ENCODE assay signal across 9 mouse cellular contexts in the genomic region with DNA sequence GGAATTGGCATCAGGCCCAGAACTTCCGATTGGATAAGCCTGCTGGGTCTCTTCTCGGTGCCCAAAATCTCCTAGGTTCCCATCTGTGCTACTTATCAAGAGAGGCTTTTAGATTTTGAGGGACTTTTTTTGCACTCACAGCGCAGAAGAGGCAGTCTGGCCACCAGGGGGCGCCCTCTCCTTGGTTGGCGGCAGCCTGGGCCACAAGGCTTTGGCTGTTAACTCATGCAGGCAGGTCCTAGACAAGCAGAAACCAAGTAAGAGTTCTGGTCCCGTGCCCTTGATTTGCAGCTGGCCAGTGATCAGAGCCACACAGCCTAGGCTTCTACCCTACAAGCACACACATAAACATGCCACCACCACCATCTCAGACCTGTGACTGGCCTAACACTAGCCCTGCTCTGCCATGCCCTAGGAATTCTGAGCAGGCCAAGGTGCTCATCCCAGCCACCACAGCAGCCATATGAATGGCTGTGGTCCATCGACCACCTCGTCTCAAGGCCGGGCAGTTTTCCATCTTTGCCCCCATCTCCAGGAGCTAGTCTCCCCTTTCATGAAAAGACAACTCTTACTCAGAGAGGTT. TPM values are rescaled to one million over a fixed set of nuclear protein-coding genes. Genes with fewer than 3 reads are reported as not detected.
DNase-seq lines count a peak whose midpoint lies in the region; ATAC-seq and TF ChIP-seq lines count a peak whose summit lies in the region.
"Had no signal": no experiment of that assay in that cellular context is flagged by ENCODE, and none has a peak within 500 bp of the region (broad histone marks: within the 10 kb centered on the region; RNA-seq: fewer than 3 reads in every experiment).

No protein-coding gene starts in this region.

- in situ Hi-C loops in Patski (cut with MboI; ENCODE audit: low pct_unique_long_range_greater_than_20kb): loop anchor here (5.0 kb wide), 1 partner anchor 112 kb away; no protein-coding TSS in a partner anchor

- H3K27me3 ChIP-seq in Patski: no peaks in the 10 kb centered on the region

- CTCF ChIA-PET in Patski (lab: Charles Lee): interaction anchor here (0.7 to 2.8 kb wide), 5 partner anchors 32 to 115 kb away, joined by 3 to 8 read pairs (median 4); no protein-coding TSS in a partner anchor

- DNase-seq in Patski (ENCODE audit: low read depth, low spot score): no peak
- DNase-seq in cerebellum, adult 18-20 months: peak; percentile 57 to 72
- DNase-seq in heart, postnatal 4 days: peak; percentile 92
- peak; percentile 79 to 80 for DNase-seq in layer of hippocampus, postnatal 14 days (ENCODE audit: low spot score in 2 of 2)
- DNase-seq in lung, postnatal 36 days: peak; percentile 83
- DNase-seq in skeletal muscle tissue, adult 2 months (ENCODE audit: low read depth, low spot score): peak; percentile 57
- peak; percentile 65 for DNase-seq in yolk sac, embryonic 10.5 days (ENCODE audit: low spot score)

- peak; percentile 93 for TF ChIP-seq CTCF in Patski (IDR thresholded peaks at IDR 0.05)

- ATAC-seq in Patski: no peak
- peak; percentile 72; the same call in 1 of the 2 replicates for ATAC-seq in frontal cortex, adult (ENCODE audit: low TSS enrichment)

- POLR2A ChIA-PET in Patski (lab: Charles Lee): interaction anchor here (1.2 kb wide), 1 partner anchor 114 kb away, joined by 3 read pairs; no protein-coding TSS in a partner anchor

RNA-seq across cellular contexts. Expression of a gene that starts 12.5 kb away (rescaled TPM):
- polyA plus RNA-seq in Patski (2021): not detected
- under 1 TPM; 0.74 to 0.81 TPM for total RNA-seq in heart, postnatal 4 days (2021)
- total RNA-seq in layer of hippocampus, postnatal 14 days (2021): not detected
- polyA plus RNA-seq: myocyte had no signal

RNA-seq across cellular contexts. Expression of a gene that starts 18.7 kb away (rescaled TPM):
- 47.9 TPM for polyA plus RNA-seq in Patski (2021)
- total RNA-seq in heart, postnatal 4 days (2021): 10 to 100 TPM; 31.9 to 36.7 TPM
- total RNA-seq in layer of hippocampus, postnatal 14 days (2021): 10 to 100 TPM; 52.0 to 56.2 TPM
